Mouse (Mus musculus): ENCODE data around the gene Cul1. TPM values are rescaled to one million over a fixed set of nuclear protein-coding genes. Genes with fewer than 3 reads are reported as not detected.

Gene Cul1
- polyA plus RNA-seq (2012; rRNA removed) = 111 and 112 TPM in 2 replicates

DNA sequence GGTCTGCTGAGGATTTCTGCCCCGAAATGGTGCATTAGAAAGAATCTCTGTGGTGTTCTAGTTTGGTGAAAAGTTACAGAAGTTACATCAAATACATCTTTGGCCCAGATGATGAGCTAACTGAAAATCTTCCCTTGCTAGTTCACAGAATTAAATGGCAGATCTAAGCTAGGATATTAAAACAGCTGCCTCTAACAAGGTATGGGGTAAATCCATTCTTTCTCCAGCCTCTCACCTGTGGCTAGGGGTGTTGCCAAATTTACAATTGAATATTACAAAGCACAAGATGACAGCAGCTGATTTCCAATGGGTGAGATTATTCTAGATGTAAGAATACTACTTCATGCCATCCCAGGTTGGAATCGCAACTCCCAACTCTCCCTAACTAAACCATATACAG lies at the start of gene Cul1:
Gene Cul1 (plus strand): TSS at position 301 of the 400 bp plus-strand sequence.
- peaks cover 7% of the 10 kb centered on the region; the same call in 1 of the 2 replicates for H3K4me1 ChIP-seq (ENCODE audit: control insufficient read depth, insufficient read depth, low read length)
- peak within 1 kb of the TSS; percentile 77 for H3K27ac ChIP-seq (ENCODE audit: insufficient read depth, low read length)
- 47% methylated on average over 2 of the region's 2 CpGs for WGBS
- no peaks in the 10 kb centered on the region for H3K27me3 ChIP-seq (ENCODE audit: control insufficient read depth, insufficient read depth, low read length)
- no peak for DNase-seq
- peak within 1 kb of the TSS; percentile 89 for H3K4me3 ChIP-seq (replicated peaks; ENCODE audit: insufficient read depth, low read depth, low read length)
- no peak for TF ChIP-seq POLR2A (IDR thresholded peaks at IDR 0.05; ENCODE audit: borderline replicate concordance, insufficient read depth, low read length)
- no peak for TF ChIP-seq CTCF (IDR thresholded peaks at IDR 0.05; ENCODE audit: borderline replicate concordance, insufficient read depth, low read depth, low read length)

GRCm38 (mm10) chr6:47404419-47405382 lies 48.5 kb upstream of the Cul1 start:
- Histone ChIP-seq H3K4me3 (replicated peaks; ENCODE audit: insufficient read depth, low read depth, low read length) (no peak overlapping the region), H3K4me1 (ENCODE audit: control insufficient read depth, insufficient read depth, low read length) (no peaks in the 10 kb centered on the region), H3K27me3 (ENCODE audit: control insufficient read depth, insufficient read depth, low read length) (no peaks in the 10 kb centered on the region), H3K27ac (ENCODE audit: insufficient read depth, low read length) (no peak overlapping the region)
- 55% methylated on average over 11 of the region's 11 CpGs for WGBS
- no peak for TF ChIP-seq POLR2A (IDR thresholded peaks at IDR 0.05; ENCODE audit: borderline replicate concordance, insufficient read depth, low read length)
- no peak for TF ChIP-seq CTCF (IDR thresholded peaks at IDR 0.05; ENCODE audit: borderline replicate concordance, insufficient read depth, low read depth, low read length)
- no peak for DNase-seq

GRCm38 (mm10) chr6:47412886-47413606 lies 40.2 kb upstream of the Cul1 start:
- peak in 1 of 2 experiments; percentile 14 for DNase-seq
- no peak for TF ChIP-seq POLR2A (IDR thresholded peaks at IDR 0.05; ENCODE audit: borderline replicate concordance, insufficient read depth, low read length)
- TF ChIP-seq CTCF (IDR thresholded peaks at IDR 0.05; ENCODE audit: borderline replicate concordance, insufficient read depth, low read depth, low read length) = no peak
- 40% methylated on average over 4 of the region's 4 CpGs for WGBS
- no peaks in the 10 kb centered on the region for H3K4me1 ChIP-seq (ENCODE audit: control insufficient read depth, insufficient read depth, low read length)
- no peaks in the 10 kb centered on the region for H3K27me3 ChIP-seq (ENCODE audit: control insufficient read depth, insufficient read depth, low read length)
- no peak overlapping the region for H3K27ac ChIP-seq (ENCODE audit: insufficient read depth, low read length)
- no peak overlapping the region for H3K4me3 ChIP-seq (replicated peaks; ENCODE audit: insufficient read depth, low read depth, low read length)

DNA sequence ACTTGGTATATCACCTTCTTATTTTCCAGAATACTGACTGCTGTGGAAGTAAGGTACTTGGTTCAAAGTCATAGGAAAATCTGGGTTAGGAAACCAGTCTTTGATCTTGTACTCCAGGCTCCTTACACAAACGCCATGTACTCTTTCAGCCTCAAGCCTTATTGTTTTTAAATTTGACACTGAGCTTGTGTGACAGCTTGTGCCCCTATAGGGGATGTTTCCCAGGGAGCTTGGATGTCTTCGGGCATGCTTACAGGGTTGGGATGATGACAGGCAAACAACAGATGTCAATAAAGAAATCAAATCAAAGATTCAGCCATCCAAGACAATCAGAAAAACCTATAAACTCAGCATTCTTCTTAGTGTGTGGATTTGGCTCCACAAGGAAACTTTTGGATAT lies 39.5 kb upstream of the Cul1 start:
- Histone ChIP-seq H3K4me3 (replicated peaks; ENCODE audit: insufficient read depth, low read depth, low read length) (no peak overlapping the region), H3K27ac (ENCODE audit: insufficient read depth, low read length) (no peak overlapping the region), H3K27me3 (ENCODE audit: control insufficient read depth, insufficient read depth, low read length) (no peaks in the 10 kb centered on the region), H3K4me1 (ENCODE audit: control insufficient read depth, insufficient read depth, low read length) (no peaks in the 10 kb centered on the region)
- no peak for TF ChIP-seq POLR2A (IDR thresholded peaks at IDR 0.05; ENCODE audit: borderline replicate concordance, insufficient read depth, low read length)
- TF ChIP-seq CTCF (IDR thresholded peaks at IDR 0.05; ENCODE audit: borderline replicate concordance, insufficient read depth, low read depth, low read length) = no peak
- 22% methylated on average over 2 of the region's 2 CpGs for WGBS
- no peak for DNase-seq

DNA sequence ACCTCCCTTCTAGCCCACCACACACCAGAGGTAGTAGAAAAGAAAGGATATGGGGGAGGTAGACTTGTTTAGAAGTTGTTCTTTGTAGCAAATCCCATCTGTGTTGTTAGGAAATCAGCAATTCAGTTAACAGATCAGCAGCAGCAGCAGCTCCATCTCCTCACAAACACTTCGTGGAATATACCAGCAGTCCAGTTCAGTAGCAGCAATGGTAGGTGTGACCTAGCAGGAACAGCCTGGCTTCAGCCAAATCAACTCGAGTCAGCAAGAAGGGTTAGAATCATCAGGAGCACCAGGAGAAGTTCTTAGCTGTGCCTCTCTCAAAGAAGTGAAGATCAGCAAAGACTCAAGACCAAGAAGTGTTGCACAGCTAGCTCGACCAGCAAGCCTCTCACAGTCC lies 34.5 kb upstream of the Cul1 start:
- no peak for TF ChIP-seq POLR2A (IDR thresholded peaks at IDR 0.05; ENCODE audit: borderline replicate concordance, insufficient read depth, low read length)
- TF ChIP-seq CTCF (IDR thresholded peaks at IDR 0.05; ENCODE audit: borderline replicate concordance, insufficient read depth, low read depth, low read length) = no peak
- DNase-seq = no peak
- Histone ChIP-seq H3K27me3 (ENCODE audit: control insufficient read depth, insufficient read depth, low read length) (no peaks in the 10 kb centered on the region), H3K4me1 (ENCODE audit: control insufficient read depth, insufficient read depth, low read length) (no peaks in the 10 kb centered on the region), H3K27ac (ENCODE audit: insufficient read depth, low read length) (no peak overlapping the region), H3K4me3 (replicated peaks; ENCODE audit: insufficient read depth, low read depth, low read length) (no peak overlapping the region)
- 66% methylated on average over 3 of the region's 3 CpGs for WGBS

GRCm38 (mm10) chr6:47420156-47420555 lies 33.0 kb upstream of the Cul1 start:
- H3K4me3 ChIP-seq (replicated peaks; ENCODE audit: insufficient read depth, low read depth, low read length) = no peak overlapping the region
- H3K4me1 ChIP-seq (ENCODE audit: control insufficient read depth, insufficient read depth, low read length) = no peaks in the 10 kb centered on the region
- no peak overlapping the region for H3K27ac ChIP-seq (ENCODE audit: insufficient read depth, low read length)
- no peaks in the 10 kb centered on the region for H3K27me3 ChIP-seq (ENCODE audit: control insufficient read depth, insufficient read depth, low read length)
- DNase-seq = no peak
- TF ChIP-seq CTCF (IDR thresholded peaks at IDR 0.05; ENCODE audit: borderline replicate concordance, insufficient read depth, low read depth, low read length) = no peak
- no peak for TF ChIP-seq POLR2A (IDR thresholded peaks at IDR 0.05; ENCODE audit: borderline replicate concordance, insufficient read depth, low read length)

DNA sequence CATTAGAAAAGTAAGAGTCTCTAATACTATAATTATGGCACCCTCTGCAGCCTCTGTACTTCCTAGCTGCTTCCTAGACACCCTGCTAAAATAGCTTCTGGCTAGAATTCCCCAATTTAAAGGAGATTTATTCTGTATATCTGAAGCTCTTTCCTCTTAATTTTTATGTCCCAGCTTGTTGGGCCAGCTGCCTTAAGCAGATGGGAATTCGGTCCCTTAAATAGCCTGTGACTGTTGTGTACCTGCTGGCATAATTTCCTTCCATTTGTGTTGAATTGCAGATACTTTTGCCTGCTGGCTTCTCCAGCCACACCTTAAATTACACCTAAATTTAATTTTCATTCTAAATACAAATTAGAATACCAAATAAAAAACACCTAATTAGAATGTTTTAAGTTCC lies 32.0 kb upstream of the Cul1 start:
- H3K4me1 ChIP-seq (ENCODE audit: control insufficient read depth, insufficient read depth, low read length) = no peaks in the 10 kb centered on the region
- DNase-seq = no peak
- TF ChIP-seq POLR2A (IDR thresholded peaks at IDR 0.05; ENCODE audit: borderline replicate concordance, insufficient read depth, low read length) = no peak
- TF ChIP-seq CTCF (IDR thresholded peaks at IDR 0.05; ENCODE audit: borderline replicate concordance, insufficient read depth, low read depth, low read length) = no peak
- WGBS = 40% methylated on average over 1 of the region's 1 CpGs
- H3K4me3 ChIP-seq (replicated peaks; ENCODE audit: insufficient read depth, low read depth, low read length) = no peak overlapping the region
- H3K27ac ChIP-seq (ENCODE audit: insufficient read depth, low read length) = no peak overlapping the region
- H3K27me3 ChIP-seq (ENCODE audit: control insufficient read depth, insufficient read depth, low read length) = no peaks in the 10 kb centered on the region
